Mouse (Mus musculus): Measurements from ENCODE around the gene C77080.

Gene C77080

GRCm38 (mm10) chr4:129239075-129239474 lies 22.1 kb downstream of the C77080 start:
- CTCF ChIA-PET: no interaction called here

- CTCF ChIA-PET: no interaction called here
These were observed 22.6 kb downstream of the C77080 start for GRCm38 (mm10) chr4:129238579-129239016.

- CTCF ChIA-PET: no interaction called here
These were observed 23.3 kb downstream of the C77080 start for GRCm38 (mm10) chr4:129237843-129238441.

- CTCF ChIA-PET: no interaction called here
These were observed 24.9 kb downstream of the C77080 start for GRCm38 (mm10) chr4:129236236-129236813.

- CTCF ChIA-PET: interaction anchor here (1.1 kb wide), 1 partner anchor 19 kb away, joined by 3 read pairs; no protein-coding TSS in a partner anchor
These were observed 26.1 kb downstream of the C77080 start for GRCm38 (mm10) chr4:129235147-129235546.

GRCm38 (mm10) chr4:129234488-129234887 lies 26.7 kb downstream of the C77080 start:
- CTCF ChIA-PET: interaction anchor here (0.6 to 1.1 kb wide), 2 partner anchors 18 to 34 kb away, joined by 3 read pairs; no protein-coding TSS in a partner anchor

- CTCF ChIA-PET: no interaction called here
These were observed 28.4 kb downstream of the C77080 start for GRCm38 (mm10) chr4:129232561-129233360.

- CTCF ChIA-PET: no interaction called here
These were observed 29.4 kb downstream of the C77080 start for GRCm38 (mm10) chr4:129231594-129232450.

GRCm38 (mm10) chr4:129230926-129231325 lies 30.3 kb downstream of the C77080 start:
- CTCF ChIA-PET: interaction anchor here (0.5 kb wide), 1 partner anchor 506 kb away, joined by 3 read pairs; no protein-coding TSS in a partner anchor

GRCm38 (mm10) chr4:129227985-129228381 lies 33.2 kb downstream of the C77080 start:
- CTCF ChIA-PET: no interaction called here

GRCm38 (mm10) chr4:129227170-129227984 lies 33.8 kb downstream of the C77080 start:
- CTCF ChIA-PET: no interaction called here

GRCm38 (mm10) chr4:129226441-129226963 lies 34.7 kb downstream of the C77080 start:
- CTCF ChIA-PET: no interaction called here

GRCm38 (mm10) chr4:129225315-129225714 lies 35.9 kb downstream of the C77080 start:
- CTCF ChIA-PET: no interaction called here

- CTCF ChIA-PET: no interaction called here
These were observed 37.6 kb downstream of the C77080 start for GRCm38 (mm10) chr4:129223421-129224281.

GRCm38 (mm10) chr4:129222019-129222925 lies 38.9 kb downstream of the C77080 start:
- CTCF ChIA-PET: no interaction called here

- CTCF ChIA-PET: no interaction called here
These were observed 39.9 kb downstream of the C77080 start for GRCm38 (mm10) chr4:129221097-129222010.

GRCm38 (mm10) chr4:129220376-129221089 lies 40.7 kb downstream of the C77080 start:
- CTCF ChIA-PET: no interaction called here
